Mouse (Mus musculus) erythroblast, embryonic 14.5 days (primary cell): ENCODE data around the gene Olfml2a.

Experiments
- GATA1 ChIP-seq: IDR thresholded peaks from 2 replicates; pipeline ENCODE4 v1.6.1; 2012; ENCODE audit warnings: low read length, inconsistent platforms, mixed read lengths
- TAL1 ChIP-seq: IDR thresholded peaks from 3 replicates; pipeline ENCODE4 v1.6.1; 2012; ENCODE audit warnings: low read length, inconsistent platforms, mixed read lengths

DNA sequence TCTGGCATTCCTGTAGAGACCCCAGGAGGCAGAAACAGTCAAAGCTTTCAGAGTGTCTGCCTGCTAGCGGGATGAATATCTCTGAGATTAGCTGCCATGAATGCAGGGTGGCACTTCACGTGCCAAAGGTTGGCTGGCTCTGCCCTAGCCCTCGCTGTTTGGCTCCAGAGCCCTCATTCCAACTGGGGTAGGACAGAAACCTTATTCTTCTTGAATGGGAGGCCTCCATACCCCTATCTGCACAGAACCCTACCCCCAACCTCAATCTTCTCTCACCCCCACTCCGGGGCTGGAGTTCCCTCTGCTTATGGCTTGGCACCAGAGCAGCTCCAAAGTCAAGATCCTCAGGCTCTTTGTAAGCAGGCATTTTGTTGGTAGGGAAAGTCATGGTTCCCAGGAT is 46.1 kb downstream of the Olfml2a start:
- TF ChIP-seq TAL1, result no peak
- no peak for TF ChIP-seq GATA1
